Mouse (Mus musculus) 416B (cell line): ENCODE measurements around the gene Taf13.
"Not testable (repeated sequence)": the region's sequence is repeated elsewhere in the genome, so short reads cannot be mapped to it uniquely, and the experiment has no call there.

Experiments used
- DNase-seq: peaks from one replicate; pipeline ENCODE4 v3.0.0; 2011; ENCODE audit warnings: low read depth

Taf13 gene

DNA sequence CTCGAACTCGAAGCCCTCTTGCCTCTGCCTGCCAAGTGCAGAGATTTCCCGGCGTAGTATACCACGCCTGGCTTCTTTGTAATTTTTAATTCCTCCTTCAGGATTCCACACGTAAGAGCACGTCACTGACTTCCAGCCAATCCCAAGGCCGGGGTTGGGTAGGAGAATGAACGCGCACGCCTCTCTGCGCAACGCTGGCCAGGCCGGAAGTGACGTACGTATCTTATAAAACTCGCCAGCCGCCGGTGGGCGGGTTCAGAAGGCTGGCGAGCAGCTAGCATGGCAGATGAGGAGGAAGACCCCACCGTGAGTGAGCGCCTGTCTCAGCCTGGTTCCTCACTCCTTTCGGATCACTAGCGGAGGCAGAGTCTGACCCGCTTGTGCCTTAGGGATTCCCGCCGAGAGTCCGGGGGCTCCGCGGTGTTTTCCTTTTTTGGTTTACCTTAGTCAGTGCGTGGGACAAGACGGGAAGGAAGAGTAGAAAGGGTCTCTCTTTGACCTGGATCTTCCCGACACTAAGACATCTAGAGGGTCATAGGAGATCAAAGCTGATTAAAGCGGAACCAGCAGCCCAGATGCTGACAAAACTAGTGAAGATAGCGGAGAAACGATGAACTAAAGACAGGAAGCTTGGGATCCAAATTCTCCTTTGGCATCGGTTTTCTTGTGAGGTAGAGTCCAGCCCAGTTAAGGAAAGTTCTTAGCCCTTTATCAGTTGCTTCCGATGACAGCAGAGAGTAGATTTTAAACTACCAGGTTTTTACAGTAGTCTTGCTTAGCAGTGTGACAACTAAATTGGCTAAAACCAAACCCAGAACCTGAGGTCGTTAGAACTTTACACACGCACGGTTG is at the start of gene Taf13:
Taf13 (plus strand) TSS at position 256 of the 852 bp plus-strand sequence.
- peak; percentile 99 for DNase-seq

DNA sequence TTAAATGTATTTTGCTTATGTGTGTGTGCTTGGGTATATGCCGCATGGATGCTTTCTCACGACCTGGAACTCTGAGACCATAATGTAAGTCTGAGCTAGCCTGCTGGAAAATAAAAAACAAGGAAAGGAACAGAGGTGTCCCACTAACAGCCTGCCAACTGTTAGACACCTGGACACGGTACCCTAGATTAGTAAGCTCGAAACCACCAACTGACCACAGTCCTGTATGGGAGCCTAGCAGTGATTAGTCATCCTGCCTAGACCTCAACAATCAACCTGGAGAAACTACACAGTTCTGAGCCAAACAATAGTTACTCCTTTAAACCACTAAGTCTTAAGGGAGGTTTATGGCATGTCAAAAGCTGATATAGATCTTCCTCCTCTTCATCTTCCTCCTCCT is 48.1 kb upstream of the Taf13 start:
- peak; percentile 69 for DNase-seq

GRCm38 (mm10) chr3:108528489-108528888 is 43.0 kb upstream of the Taf13 start:
- no peak for DNase-seq

- peak; percentile 84 for DNase-seq
Measured at GRCm38 (mm10) chr3:108533114-108533885, 38.2 kb upstream of the Taf13 start.

DNA sequence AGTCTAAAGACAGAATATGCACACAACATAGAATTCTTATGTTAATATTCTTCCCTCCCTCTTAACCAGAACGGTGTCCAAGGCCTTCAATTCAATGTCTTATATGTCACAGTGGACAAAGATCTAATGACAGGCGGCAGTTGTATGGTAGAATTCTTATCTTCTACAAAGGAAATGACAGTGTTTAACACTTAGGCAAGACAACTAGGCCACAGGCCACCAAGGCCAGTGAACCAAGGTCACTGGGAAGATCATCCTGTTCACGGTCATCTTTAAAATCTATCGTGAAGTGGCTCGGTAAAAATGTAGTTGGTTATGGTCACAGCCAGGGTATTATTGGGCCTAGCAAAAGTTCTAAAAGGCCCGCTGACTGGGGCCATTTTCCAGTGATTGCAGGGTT is 37.5 kb upstream of the Taf13 start, which contains the start of gene 1700013F07Rik:
1700013F07Rik (plus strand) TSS at position 200 of the 400 bp plus-strand sequence.
- peak; percentile 91 for DNase-seq

DNA sequence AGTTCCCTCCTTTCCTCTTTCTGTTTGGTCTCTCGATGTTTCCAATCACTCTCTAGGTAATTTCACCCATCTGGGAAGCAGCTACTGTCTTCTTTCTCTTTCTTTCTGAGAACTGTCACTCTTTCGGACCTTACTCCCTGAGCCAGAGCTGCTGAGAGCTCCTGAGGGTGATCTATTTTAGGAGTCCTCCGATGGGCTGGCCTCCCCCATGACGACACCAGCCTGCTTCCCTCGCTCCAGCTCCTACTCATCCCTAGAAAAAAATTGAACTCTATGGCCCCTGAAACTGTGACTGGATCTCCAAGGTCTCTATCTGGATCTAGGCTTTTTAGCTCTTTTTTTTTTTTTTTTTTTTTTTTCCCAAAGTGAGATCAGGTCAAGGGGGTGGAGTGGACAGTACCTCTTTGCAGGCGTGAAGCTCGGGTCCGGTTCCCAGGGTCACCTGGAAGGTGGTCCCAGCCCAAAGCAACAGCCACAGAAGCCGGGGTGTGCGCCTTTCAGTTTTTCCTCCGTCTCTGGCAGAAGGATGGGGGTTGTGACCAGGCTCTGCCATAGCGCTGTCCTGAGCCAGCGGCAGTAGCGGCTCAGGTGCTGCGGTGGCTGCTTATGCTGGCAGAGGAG is 35.5 kb upstream of the Taf13 start:
- DNase-seq, result no peak

DNA sequence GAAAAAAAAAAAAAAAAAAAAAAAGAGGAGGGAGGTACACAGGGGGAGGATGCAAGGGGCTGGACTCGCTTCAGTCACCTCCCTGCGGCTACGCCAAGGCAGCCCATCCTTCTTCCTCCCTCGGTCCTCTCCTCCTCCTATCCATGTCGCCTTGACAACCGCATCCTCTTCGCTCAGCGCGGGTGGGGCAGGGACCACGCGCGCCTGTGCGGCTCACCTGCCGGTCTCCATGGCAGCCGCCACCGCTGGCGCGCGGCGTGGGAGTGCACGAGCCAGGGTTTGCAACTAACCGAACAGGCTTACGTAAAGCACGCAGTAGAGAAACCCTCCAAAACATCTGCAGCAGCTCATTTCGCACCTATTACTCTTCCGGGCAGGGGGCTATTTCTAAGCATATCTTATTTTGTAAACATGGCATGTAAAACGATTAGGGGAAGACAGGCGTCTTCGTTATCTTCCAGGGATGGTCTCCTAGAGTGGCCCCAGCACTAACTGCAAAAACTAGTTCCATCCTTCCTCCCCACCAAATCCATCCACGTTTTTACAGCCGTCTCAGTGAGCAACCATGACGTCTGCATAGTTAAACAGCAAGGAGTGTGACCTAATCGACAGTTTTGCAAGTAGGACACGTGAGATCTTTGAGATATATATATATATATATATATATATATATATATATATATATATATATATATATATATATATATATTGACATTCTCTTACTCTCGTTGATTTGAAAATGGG is 34.8 kb upstream of the Taf13 start, which contains the start of gene 5330417C22Rik:
5330417C22Rik (minus strand) TSS at position 20 of the 744 bp plus-strand sequence.
- peak; percentile 70 for DNase-seq

GRCm38 (mm10) chr3:108537303-108537702 is 34.2 kb upstream of the Taf13 start:
- DNase-seq, result peak; percentile 92

- DNase-seq, result no peak
Measured at GRCm38 (mm10) chr3:108542299-108542698, 29.2 kb upstream of the Taf13 start.

DNA sequence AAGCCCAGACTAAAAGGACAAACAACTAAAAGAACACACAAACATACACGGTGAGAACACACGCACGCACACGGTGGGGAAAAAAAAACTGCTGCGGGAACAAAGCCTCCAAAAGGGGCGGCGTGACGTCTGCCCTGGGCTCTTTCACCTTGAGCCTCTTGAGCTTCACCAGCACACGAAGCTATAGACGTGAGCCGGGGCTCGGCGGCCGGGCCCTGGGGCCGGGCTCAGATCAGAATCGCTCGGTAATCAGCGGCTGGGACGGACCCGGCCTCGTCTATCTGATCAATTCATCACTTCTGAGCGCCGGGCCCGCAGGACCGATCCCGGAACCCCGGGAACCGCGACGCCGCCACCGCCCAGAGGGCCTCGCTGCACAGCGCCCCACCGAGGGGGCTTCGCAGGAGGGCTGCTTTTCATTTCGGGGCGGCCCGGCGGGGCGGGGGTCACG is 17.4 kb upstream of the Taf13 start:
- DNase-seq, result peak; percentile 66

DNA sequence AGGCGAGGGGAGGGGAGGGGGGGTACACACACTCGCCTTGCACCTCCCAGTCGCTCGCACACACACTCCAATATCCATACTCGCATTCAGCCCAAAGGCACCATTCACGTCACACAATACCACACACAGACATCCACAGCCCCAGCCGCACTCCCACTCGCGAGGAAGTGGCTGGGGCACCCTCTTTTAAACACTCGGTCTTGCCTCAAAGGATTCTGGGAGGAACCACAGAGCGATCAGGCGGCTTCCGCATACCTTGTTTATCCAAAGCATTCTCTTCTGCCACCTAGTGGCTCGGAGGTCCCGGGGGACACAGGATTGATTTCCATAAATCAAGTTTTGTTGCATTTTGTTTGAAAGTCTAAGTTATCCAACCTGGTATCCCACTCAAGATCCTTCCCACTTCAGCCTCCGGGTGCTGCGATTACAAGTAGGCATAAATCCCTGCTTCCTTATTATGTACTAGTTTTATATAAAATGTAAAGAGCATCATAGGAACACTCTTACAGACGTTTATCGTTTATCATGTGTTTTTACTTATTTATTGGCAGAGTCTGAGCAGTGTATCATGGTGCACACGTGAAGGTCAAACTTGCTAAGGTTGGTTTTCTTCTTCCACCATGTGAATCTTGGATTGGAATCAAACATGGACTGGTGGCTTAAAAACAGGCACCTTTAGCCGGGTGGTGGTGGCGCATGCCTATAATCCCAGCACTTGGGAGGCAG is 16.7 kb upstream of the Taf13 start:
- DNase-seq, result peak; percentile 99

DNA sequence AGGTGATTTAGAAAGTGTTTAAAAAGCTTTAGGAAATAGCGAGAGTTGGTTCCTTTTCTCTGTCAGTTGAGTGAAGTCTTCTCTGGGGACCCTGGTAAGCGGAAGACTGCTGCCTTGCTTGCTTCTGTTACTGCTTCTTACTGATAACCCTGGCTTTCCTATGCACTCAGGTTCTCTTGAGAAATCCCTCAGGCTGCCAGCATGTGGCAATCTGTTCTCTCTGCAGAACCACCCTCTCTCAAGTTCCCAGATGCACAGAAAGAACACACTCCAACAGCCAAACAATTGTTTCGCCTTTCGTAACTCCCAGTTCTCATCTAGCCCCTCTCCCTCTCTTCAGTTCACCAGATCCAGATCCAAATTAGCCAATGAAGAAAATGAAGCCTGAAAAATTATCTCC is 13.6 kb upstream of the Taf13 start:
- DNase-seq, result peak; percentile 29

- DNase-seq, result peak; percentile 99
Measured at GRCm38 (mm10) chr3:108562133-108562730, 9.3 kb upstream of the Taf13 start, which contains the start of gene Tmem167b. Gene Tmem167b, minus strand, starts transcription at chr3:108562466.

DNA sequence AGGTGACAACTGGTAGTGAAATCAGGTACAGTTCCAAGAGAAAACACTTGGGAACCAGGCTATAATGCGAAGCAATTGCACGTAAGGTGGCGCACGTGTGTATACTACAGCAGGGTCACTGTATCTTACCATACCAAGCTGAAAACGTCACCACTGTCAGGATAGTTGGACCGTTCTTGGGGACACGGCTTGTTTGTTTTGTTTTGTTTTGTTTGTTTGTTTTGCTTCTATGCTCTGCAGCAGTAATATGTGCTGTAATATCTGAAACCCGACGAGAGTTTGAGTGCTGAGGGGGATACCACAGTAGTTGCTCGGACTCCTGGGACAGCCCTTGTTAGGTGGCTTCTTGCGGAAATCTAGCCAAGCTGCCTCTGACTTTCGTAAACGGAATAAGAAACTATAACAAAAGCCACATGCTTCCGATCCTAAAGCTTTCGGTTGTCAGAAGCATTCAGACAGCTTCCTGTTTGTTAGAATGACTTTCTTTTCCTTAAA is 8.7 kb upstream of the Taf13 start:
- DNase-seq, result no peak

DNA sequence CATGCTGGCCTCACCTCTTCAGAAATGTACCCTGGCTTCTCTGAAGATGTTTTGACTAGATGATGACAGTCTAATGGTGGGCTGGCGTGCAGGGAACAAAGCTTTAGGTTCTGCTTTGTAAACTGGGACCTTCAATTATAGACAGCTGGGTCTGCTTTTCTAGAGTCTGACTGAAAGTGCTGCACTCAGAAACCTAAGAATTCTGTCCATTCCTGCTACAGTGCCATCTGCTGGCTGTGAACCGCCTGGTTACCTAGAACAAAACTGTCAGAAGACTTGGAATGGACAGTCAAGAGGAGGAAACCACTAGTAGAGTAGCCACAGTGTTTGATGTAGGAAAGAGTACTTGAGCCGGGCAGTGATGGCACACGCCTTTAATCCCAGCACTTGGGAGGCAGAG is 8.2 kb upstream of the Taf13 start:
- DNase-seq, result peak; percentile 95

DNA sequence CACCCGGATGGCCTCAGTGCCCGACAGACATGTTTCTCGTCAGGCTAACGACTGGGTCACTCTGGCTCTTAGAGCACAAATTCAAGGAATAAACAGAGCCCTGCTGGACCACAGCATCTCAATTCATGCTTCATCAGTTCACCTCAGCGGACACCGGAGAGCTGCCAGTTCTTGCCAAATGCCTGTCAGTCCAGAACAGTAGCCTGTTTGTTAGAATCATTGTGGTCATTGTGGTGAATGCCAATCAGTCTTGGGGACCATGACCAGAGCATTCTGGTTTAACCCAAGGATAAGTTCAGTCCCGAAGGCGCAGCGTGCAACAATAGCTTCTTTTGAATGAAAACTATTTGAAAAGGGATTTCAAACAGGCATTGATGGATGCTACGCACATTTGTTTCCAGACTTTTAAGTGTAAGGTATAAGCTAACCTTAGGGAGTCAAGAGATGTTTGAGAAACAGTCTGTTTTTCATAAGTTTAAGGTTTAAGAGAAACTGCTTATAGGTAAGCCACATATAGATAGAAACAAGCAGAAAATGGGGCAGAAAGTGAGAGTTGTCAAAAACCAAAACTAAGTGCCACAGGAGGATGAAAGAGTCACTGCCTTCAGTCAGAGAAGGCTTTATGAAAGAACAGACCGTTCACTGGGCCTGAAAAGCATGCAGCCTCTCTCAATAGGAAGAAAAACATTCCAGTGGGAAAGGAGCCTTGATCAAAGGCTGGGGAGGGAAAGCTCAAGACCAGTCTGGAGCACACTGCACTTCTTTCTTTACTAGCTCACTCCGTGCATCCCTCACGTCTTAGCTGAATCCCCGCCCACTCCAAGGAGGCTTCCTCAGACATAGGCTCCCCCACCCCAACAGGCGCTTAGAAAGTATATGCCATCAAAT is 3.3 kb upstream of the Taf13 start:
- peak; percentile 52 for DNase-seq

- not testable (repeated sequence) for DNase-seq
Measured at GRCm38 (mm10) chr3:108569636-108570035, 1.9 kb upstream of the Taf13 start.

DNA sequence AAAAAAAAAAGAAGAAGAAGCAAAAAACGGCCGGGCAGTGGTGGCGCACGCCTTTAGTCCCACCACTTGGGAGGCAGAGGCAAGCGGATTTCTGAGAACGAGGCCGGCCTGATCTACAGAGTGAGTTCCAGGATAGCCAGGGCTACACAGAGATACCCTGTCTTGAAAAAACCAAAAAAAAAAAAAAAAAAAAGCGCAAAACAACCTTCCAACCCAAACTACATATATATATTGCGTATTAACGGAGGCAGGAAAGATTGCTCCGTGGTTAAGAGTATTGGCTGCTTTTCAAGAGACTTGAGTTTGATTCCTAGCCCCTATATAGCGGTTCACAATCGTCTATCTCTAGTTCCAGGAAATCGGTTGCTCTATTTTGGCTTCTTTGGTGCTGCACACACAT is 685 bp upstream of the Taf13 start:
- no peak for DNase-seq
